Mouse (Mus musculus): ENCODE data around the gene 4930556J24Rik.
A peak's percentile ranks its signal among the peaks of the same experiment; 100 is the strongest.

Gene 4930556J24Rik

DNA sequence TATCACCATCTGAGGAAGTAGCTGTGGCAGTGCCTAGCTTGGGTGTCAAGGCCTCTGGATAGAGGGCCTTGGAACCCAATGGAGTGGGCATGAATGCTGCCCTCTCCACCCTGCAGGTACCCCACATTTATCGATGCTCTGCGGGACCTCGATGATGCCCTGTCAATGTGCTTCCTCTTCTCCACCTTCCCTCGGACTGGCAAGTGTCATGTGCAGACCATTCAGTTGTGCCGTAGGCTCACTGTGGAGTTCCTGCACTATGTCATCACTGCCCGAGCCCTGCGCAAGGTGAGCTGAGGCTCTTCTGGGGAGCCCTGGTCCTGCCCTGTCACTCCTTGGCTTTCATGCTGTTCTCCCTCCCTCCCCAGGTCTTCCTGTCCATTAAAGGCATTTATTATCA lies 3.5 kb downstream of the 4930556J24Rik start:
- peak; percentile 30 for DNase-seq (ENCODE audit: low spot score)

DNA sequence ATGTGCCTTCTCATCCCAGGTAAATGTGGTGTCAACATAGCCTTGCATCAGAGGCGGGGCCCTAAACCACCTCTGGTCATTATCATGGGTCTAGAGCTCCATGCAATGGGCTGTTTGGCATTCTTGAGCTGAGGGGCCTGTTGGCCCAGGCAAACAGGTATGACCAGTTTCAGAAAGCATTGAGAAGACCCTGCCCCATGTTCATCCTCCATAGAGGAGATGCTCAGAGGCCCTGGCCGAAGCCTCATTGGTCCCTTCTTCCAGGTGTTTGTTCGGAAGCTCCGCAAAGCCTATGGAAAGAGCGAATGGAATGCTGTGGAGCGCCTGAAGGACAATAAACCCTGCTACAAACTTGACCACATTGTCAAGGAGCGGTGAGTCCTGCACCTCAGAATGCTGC lies 6.2 kb downstream of the 4930556J24Rik start:
- DNase-seq (ENCODE audit: low spot score): peak; percentile 33

DNA sequence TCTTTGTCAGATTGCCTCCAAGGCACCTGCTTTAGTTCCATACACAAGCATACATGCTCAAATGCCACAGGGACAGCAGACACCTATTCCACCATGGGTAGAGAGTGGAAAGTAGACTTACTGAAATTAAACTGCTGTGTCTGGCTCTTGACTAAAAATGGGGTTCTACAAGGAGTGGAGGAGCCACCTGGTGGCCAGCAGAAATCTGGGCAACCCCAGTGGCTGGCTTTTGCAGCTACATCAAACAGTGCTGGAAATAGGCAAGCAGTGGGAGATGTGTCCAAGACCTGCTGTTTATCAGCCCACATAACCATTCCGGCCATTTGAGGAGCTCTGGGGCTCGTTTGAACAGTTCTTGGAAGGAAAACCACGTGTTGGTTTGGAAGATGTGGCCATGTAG lies 6.7 kb downstream of the 4930556J24Rik start:
- peak; percentile 40 for DNase-seq (ENCODE audit: low spot score)

DNA sequence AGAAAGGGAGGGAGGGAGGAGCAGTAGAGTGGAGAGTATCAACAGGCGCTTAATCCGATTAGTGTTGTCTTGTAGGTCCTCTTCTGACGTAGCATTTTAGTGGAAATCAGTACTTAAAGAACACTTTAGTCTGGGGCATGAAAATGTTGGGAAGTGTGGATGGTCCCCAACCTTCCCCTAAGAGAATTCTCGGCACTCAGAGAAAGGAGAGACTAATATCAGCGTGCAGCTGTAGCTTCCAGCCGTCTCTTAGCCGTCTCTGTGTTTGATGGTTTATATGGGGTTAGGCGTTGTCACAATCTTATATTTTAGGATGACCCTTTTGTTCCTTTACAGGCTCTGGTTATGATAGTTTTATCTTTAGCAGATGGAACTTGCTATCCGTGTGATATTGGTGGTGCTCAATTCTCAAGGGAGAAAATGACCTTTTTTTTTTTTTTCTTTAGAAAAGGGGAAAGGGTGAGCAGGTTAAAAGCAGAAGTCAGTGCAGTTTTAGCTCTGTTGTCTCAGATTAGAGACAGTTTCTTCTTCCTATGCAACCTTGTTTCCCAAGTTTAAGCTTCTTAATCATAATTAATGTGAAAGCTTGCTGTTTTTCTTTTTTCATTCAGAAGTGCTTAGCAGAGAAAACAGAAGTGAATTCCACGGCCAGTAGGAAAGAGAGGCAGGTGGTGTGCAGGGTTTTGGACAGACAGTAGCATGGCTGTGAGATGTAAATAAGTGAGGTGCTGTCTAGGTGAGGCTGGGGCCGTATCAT lies 12.0 kb downstream of the 4930556J24Rik start:
- DNase-seq (ENCODE audit: low spot score): peak; percentile 16

DNA sequence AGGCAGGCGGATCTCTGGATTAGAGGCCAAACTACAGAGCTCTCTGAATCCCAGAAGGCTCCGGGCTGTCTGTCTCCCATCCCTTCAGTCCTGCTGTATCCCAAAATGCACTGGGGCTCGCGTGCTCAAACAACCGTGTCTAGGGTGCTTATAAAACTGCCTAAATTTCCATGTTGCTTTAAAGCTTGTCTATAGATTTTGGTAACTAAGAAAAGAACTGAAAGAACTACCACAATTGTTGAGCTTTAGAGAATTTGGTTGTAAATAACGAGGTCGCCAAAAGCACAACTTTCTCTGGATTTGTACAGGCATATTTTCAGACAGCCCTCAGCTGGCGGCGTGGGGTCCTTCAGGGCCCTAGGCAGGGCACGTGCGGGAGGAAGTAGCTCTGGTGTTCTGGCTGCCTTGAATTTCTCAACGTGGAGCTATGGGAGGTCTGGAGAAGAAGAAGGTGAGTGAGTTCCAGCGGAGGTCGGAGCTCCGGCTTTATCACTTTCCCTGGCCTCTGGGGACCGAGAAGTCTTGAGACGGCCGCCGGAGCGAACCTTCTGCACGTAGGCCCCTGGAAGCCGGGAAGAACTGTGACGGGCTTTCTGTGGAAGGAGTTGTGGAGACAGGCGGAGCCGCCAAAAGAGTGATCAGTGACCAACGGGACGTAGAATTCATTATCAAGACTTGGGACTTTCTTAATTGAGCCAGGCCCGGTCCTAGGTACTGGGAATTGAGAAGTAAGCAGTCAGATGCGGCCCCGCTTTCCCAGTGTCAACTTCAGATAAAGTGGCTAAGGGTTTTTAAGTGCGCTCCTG lies 12.8 kb downstream of the 4930556J24Rik start, which contains the start of gene Pes1:
Gene Pes1 (plus strand): TSS at position 366 of the 806 bp plus-strand sequence.
- DNase-seq (ENCODE audit: low spot score): peak; percentile 80

DNA sequence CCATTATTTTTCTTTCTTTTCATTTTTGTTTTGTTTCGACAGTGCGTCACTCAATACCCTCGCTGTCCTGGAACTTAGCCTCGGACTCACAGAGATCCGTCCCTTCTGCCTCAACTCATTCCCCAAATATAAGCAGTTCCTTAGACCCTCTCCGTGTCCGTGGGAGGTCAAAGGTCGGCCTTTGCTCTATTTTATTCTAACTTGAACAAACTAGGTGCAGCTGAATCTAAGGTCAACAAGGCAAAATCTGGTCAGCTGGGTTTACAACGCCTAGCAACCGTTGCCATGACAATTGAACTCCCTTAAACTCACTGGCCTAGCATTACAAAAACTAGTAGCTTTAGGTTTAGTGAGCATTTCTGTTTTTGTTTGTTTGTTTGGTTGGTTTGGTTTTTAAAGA lies 13.4 kb downstream of the 4930556J24Rik start:
- DNase-seq (ENCODE audit: low spot score): peak; percentile 49

DNA sequence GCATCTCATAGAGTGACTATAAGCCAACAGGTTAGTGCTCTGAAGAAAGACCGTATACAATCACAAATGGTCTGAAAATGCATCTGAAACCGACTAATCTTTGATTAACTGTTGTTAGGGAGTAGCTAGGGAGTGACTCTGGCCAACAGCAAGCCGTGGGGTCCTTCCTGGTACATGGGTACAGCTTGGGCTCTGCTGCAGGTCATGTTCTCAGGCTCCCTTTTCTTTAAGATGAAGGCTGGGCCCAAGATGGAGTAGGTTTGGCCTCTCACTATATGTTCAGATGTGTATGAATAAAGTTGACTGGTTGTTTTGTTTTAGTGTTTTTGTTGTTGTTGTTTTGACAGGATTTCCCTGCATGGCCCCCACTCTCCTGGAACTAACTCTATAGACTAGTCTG lies 14.8 kb downstream of the 4930556J24Rik start:
- DNase-seq (ENCODE audit: low spot score): peak; percentile 18

DNA sequence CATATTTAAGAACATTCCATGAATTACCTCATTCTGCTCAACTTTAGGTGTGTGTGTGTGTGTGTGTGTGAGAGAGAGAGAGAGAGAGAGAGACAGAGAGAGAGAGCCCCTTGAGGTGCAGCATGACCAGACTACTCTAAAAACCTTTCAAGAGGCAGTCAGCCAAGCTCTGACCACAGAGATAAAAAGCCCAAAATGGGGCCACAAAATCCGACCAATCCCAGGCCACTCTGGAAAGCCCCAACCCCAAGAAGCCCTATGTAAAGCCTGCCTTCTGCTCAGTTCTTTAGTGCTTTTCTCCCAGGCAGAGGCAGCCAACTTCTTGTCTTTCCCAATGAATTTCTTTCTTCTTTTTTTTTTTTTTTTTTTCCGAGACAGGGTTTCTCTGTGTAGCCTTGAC lies 15.7 kb downstream of the 4930556J24Rik start:
- peak; percentile 23 for DNase-seq (ENCODE audit: low spot score)

DNA sequence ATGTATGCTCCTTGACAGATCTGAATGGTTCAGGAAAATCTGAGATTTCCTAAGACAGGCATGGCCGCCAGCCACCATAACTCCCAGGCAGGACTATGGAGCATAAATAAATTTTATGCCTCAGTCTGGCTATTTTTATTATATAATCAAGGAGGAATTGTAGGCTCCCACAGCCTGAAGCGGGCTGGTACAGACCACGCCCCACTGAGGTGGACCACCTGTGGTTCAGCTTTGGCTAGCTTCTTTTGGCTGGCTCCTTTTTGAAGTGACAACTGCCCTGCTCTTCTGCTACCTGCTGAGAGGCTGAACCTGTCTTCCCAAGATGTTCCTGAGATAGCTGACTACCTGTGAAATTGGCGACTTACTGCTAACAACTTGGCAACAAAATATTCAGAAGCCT lies 21.2 kb downstream of the 4930556J24Rik start:
- DNase-seq (ENCODE audit: low spot score): peak; percentile 3

DNA sequence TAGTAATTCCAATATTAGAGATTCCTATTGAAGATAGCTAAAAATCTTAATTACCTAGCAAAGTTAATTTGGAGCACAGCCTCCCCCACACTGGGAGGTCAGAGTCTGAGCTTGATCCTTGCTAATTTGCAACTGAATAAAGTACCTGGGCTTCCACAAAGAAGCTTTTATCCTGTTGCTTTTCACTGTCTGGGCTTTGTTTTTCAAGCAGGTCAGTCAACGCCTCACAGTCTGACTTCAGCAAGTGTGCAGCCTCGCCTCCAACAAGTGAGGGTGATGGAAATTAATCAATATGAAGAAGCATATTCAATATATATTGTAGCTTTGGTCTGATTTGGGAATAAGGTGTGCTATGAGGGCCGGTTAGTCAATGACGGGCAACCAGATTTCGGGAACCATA lies 21.7 kb downstream of the 4930556J24Rik start:
- DNase-seq (ENCODE audit: low spot score): peak; percentile 10

DNA sequence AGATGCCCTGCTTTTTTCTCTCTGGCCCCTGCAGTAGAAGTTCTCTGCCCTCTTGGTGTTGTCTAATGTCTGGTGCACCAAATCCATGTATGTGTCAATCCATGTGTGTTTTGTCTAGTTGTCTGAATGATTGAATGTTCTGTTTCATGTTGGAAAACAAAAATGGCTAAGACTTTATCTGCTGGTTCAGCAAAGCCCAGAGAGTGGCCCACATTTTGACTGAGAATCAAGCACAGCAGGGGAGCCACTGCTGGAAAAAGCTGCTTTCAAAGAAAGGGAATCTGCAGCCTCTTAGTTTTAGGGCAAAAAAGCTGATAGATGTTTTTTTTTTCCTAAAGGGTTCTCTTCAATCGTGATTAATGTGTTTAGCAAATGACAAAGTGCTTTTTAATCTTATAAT lies 30.2 kb downstream of the 4930556J24Rik start:
- peak; percentile 3 for DNase-seq (ENCODE audit: low spot score)

DNA sequence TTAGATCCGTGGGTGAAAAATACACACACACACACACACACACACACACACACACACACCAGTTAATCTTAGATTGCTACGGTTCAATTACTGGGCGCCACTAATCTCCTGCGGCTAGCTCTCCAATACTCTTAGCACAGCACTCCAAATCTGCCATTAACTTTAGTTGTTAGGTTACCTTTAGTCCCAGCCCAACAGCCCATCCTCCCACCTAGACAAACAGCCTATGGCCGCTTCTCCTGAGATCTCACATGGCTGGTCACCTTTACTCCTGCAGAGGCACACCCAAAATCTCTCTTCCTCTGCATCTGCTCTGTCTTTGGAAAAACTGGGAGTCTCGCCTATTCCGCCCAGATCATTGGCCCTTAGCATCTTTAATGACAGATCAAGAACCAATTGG lies 35.2 kb downstream of the 4930556J24Rik start:
- peak; percentile 13 for DNase-seq (ENCODE audit: low spot score)

DNA sequence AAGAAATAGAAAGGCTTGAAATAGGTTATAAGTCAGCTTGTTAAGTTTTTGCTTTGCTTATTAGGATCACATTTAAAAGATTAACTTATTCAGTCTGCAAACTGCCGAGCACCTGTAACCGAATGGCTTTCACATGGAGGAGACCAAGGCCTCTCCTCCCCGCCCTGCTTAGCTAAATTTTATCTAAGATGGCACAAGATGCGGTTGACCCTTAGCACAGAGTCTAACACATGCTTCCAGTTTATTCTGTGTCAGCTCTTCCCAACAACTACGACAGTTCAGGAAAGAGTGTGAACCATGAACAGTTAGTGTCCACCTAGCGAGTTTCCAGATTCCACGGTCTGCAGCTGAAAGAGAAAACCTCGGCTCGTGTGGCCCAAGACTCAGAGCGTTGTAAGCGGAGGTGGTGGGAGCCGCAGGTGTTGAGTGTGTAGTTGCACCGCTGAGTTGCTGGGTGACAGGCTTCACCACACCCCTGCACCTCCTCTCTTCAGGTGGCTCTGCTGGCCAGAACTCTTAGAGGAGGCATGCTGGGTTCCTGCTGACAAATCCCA lies 39.2 kb downstream of the 4930556J24Rik start:
- DNase-seq (ENCODE audit: low spot score): peak; percentile 35

DNA sequence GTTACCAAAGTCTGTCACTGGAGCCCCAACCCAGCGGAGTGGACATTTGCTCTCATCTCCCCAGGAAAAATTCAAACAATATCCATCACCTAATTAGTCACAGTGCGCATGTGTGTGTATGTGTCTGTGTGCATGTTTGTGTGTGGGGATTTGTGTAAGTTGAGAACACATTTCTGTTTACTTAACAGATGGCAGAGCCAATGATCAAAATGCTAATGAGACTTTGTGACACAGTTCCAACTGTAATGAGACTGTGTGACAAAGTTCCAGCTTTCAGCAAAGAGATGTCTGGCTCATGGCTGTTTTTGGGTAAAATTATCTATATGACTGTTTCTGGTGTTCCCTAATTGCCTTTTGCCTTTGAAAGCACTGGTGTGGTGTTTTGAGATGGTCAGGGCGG lies 40.3 kb downstream of the 4930556J24Rik start:
- peak; percentile 21 for DNase-seq (ENCODE audit: low spot score)

DNA sequence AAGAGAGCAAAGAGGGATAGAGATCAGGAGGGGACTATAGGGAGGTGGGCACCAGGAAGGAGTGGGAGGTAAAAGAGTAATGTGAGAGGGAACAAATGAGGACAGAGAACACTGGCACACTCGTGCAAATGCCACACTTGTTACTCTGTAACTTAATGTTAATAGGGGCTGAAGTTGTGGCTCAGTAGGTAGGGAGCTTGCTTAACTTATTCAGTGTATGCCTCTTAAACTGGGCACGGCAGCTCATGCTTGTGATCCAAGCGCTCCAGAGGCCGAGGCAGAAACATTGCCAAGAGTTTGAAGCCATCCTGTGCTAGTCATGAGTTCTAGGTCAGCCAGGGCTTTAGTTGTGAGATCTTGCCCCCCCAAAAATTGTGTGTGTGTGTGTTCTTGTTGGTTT lies 41.4 kb downstream of the 4930556J24Rik start:
- DNase-seq (ENCODE audit: low spot score): peak; percentile 33

DNA sequence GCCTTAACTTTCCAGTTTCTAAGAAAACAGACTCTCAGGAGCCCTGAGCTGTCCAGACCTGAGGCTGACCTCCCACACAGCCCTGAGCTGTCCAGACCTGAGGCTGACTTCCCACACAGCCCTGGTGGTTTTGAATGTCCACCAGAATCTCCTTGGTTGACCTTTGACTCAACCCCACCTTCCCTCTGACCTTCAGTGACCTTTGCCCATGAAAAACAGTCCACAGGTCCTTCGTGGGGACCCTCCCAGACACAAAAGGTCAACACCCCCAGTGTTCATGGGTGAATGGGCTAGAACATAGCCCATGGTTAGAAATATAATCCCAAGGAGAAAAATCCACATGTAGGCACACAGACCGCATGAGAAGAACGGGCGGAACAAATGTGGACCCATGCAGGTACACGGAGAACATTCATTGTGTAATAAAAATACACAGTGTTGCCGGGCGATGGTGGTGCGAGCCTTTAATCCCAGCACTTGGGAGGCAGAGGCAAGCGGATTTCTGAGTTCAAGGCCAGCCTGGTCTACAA lies 42.8 kb downstream of the 4930556J24Rik start:
- DNase-seq (ENCODE audit: low spot score): peak; percentile 27

DNA sequence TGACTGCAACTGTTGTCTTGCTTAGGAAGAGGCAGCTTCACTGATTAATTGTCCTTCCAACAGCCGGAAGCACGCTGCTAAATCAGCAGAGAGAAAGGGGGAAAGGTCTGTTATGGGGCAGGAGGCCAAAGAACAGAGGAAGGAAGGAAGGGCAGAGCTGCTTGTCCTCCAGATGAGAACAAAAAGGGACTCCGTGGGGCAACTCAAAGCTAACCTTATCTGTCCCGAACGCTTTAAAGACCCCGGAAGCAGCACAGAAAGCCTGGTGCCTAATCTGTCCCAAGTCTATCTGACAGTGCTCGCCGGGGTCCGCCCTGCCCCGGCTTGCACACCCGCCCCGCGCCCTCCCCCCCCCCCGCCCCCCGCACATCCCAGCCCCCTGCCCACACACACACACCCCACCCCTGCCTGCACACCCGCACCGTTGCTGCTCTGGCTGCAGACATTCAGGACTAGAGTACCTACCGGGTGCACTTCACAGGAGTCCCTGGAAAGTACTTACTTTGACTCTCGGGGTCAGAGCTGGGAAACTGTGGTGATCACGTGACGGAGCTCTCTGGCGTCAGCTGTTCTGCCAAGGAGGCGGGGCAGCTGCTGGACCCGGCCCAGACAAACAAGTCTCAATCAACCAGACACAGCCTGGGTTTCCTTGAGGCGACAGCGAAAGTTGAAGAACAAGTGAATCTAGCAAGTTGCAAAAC lies 44.9 kb downstream of the 4930556J24Rik start, which contains the start of gene Tcn2:
Gene Tcn2 (minus strand): TSS at position 649 of the 701 bp plus-strand sequence.
- DNase-seq (ENCODE audit: low spot score): peak; percentile 87

DNA sequence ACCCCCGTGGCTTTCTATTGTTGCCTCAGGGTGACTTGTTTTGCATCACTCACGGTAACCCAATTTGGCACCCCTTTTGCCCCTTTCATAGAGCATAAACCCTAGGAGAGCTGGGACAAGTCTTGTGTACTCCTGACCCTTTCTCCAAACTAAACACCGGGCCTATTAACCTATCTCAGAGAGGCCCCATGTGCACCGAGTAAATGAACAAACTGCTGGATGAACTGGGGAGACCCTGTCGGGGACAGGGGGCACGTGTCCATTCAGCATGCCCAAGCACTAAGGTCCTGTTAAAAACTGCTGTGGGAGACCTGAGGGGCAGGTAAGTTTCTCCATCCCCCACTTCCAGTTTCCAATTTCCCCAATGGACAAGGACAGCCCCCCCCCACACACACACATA lies 45.6 kb downstream of the 4930556J24Rik start:
- DNase-seq (ENCODE audit: low spot score): no peak

DNA sequence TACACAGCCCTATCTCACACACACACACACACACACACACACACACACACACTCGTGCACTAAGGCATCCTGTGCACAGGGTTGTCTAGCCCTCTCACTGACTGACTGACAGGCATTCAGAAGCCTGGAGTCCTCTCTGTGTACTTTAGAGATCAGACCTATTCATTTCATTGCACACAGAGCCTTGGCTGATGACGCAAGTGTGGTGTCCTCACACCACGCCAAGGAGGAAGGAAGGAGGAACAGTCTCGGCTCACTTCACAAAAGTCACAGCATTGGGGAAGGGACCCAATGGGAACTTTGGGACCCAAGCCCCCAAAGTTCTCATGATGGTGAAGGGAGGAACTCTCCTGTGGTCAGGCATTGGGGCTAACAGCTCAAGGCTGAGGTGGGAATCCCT lies 46.6 kb downstream of the 4930556J24Rik start:
- DNase-seq (ENCODE audit: low spot score): peak; percentile 28

DNA sequence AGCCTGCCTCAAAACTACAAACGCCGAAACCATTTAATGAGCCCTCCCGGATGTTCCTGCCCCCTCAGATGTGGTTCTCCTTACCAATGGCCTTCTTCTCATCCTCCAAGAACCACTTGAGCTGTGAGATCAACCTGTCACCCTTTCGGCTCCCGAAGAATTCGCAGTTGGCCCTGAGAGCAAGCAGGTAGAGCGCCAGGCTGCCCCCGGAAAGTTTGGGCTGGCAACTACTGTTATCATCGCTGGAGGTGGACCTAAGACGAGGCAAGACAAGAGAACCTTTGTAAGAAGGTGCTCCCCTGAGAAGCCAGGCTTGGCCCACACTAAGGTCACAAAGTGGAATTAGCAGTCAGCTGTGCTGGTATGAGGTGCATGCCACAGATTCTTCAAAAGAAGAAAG lies 50.7 kb downstream of the 4930556J24Rik start:
- DNase-seq (ENCODE audit: low spot score): peak; percentile 33

DNA sequence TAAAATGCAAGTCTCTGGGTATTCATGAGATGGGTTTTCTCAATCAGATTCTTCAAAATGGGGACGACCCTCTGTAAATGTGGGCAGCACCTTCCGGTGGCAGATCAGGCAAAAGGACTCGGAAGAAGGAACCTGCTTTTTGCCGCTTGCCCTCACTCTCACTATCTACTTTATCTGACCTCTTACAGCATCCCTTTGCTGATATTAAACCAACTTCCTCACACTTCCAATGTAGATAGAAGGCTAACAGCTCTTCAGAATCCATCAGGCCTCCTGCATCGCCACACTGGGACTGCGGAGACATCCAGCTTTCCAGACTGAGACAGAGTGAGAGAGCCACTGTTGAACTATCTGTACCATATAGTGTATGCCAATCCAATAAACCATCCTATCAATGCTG lies 53.8 kb downstream of the 4930556J24Rik start:
- no peak for DNase-seq (ENCODE audit: low spot score)

DNA sequence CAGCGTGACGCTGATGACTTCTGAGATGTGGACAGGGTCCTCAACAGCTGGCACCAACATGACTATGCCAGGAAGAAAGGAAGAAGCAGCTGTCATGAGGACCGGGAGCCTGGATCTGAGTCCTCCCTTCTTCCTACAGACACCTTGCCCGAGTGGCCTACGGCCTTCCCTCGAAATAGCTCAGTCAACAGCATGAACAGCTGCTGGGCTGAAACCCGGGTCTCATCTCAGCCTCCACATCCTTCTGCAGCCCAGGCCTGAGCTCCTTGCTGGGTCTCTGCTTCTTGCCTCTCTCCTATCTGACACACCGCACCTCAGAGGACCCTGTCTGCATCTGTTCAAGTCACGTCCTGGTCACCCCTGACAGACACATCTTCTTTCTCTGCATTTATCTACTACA lies 54.5 kb downstream of the 4930556J24Rik start:
- DNase-seq (ENCODE audit: low spot score): no peak

Measured in testis, postnatal 10 days (tissue).